ENCODE assay signal across 20 mouse cellular contexts in the genomic region with DNA sequence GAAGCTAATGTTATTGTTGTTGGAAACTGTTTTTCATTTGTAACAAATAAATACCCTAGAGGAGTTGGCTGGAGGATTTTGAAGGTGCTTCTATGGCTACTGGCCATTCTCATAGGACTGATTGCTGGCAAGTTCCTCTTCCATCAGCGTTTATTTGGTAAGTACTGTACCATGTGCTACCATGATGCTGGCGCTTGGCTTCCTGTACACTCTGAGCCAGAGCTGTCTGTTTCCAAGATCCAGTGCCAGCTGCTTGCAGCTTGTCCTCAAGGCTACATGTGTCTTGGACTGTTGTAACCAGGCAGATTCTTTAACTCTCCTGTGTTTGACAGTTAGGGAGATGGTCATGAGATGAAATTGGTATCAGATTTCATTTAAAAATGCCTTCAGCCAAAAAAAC. TPM values are rescaled to one million over a fixed set of nuclear protein-coding genes. Genes with fewer than 3 reads are reported as not detected.
"Had no signal": no experiment of that assay in that cellular context is flagged by ENCODE, and none has a peak within 500 bp of the region (broad histone marks: within the 10 kb centered on the region; RNA-seq: fewer than 3 reads in every experiment).

No protein-coding gene starts in this region.

- H3K4me1 ChIP-seq: limb, embryonic 12.5 days; limb, embryonic 15.5 days; midbrain, embryonic 13.5 days had no signal

- H3K4me2 ChIP-seq: limb, embryonic 12.5 days; limb, embryonic 15.5 days; liver, embryonic 11.5 days; lung, embryonic 14.5 days; midbrain, embryonic 13.5 days had no signal

- H3K36me3 ChIP-seq: limb, embryonic 12.5 days; limb, embryonic 15.5 days; midbrain, embryonic 13.5 days had no signal

- ATAC-seq: liver, postnatal 0 days; lung, postnatal 0 days; midbrain, embryonic 13.5 days had no signal

- H3K27ac ChIP-seq: kidney, postnatal 0 days; layer of hippocampus, adult 2 months; limb, embryonic 12.5 days; limb, embryonic 15.5 days; liver, embryonic 14.5 days; midbrain, embryonic 13.5 days had no signal

- H3K9me3 ChIP-seq: limb, embryonic 12.5 days; limb, embryonic 15.5 days; midbrain, embryonic 13.5 days had no signal

- H3K4me3 ChIP-seq: layer of hippocampus, adult 2 months; limb, embryonic 12.5 days; limb, embryonic 15.5 days; midbrain, embryonic 13.5 days had no signal

- H3K9ac ChIP-seq: limb, embryonic 12.5 days; limb, embryonic 15.5 days; liver, embryonic 14.5 days; liver, postnatal 0 days; lung, embryonic 14.5 days; midbrain, embryonic 13.5 days had no signal

- DNase-seq: kidney, adult 8-10 months; kidney, postnatal 25 days; layer of hippocampus, adult 9-11 months; layer of hippocampus, postnatal 36 days; left cerebral cortex, postnatal 4 days; liver, postnatal 0 days; lung, embryonic 14.5 days; lung, postnatal 36 days; thymus, adult 18-20 months; thymus, postnatal 36 days had no signal

- H3K27me3 ChIP-seq: limb, embryonic 12.5 days; limb, embryonic 15.5 days; midbrain, embryonic 13.5 days had no signal

RNA-seq across cellular contexts. Expression of a gene that starts 9.2 kb away (rescaled TPM):
- total RNA-seq: megakaryocyte progenitor cell, adult 5-6 weeks had no signal
- polyA plus RNA-seq: liver, embryonic 14.5 days; liver, postnatal 0 days; spleen, adult 2 months had no signal
